Mouse (Mus musculus) neural tube, embryonic 15.5 days (tissue): ENCODE results near the gene Emp1. TPM values are rescaled to one million over a fixed set of nuclear protein-coding genes. Genes with fewer than 3 reads are reported as not detected.

Experiments
- ATAC-seq: fragments of 200-750 bp; cut with Nextera tagmentation; 2 replicates; pipeline ENCODE4 v1.8.0; 2017; ENCODE audit warnings: mild to moderate bottlenecking, moderate TSS enrichment, moderate library complexity; ENCODE audit not compliant: low FRiP score
- H3K27ac ChIP-seq: fragments of 300-500 bp; sonication (generic); replicated peaks from 2 replicates; pipeline ENCODE4 v1.5.1; 2015; ENCODE audit warnings: mild to moderate bottlenecking, inconsistent platforms
- H3K27me3 ChIP-seq: fragments of 300-500 bp; sonication (generic); replicated peaks from 2 replicates; pipeline ENCODE4 v1.6.1; 2015; ENCODE audit warnings: inconsistent platforms
- H3K36me3 ChIP-seq: fragments of 300-500 bp; sonication (generic); 2 replicates; pipeline ENCODE4 v1.6.1; 2015; ENCODE audit warnings: inconsistent platforms
- H3K4me1 ChIP-seq: fragments of 300-500 bp; sonication (generic); 2 replicates; pipeline ENCODE4 v1.6.1; 2015; ENCODE audit warnings: inconsistent platforms
- H3K4me2 ChIP-seq: fragments of 300-500 bp; sonication (generic); 2 replicates; pipeline ENCODE4 v1.6.1; 2015; ENCODE audit warnings: inconsistent platforms, mild to moderate bottlenecking, moderate library complexity
- H3K4me3 ChIP-seq: fragments of 300-500 bp; sonication (generic); replicated peaks from 2 replicates; pipeline ENCODE4 v1.5.1; 2015; ENCODE audit warnings: mild to moderate bottlenecking, inconsistent platforms
- H3K9ac ChIP-seq: fragments of 300-500 bp; sonication (generic); replicated peaks from 2 replicates; pipeline ENCODE4 v1.6.1; 2015; ENCODE audit warnings: mild to moderate bottlenecking, inconsistent platforms
- H3K9me3 ChIP-seq: fragments of 300-500 bp; sonication (generic); replicated peaks from 2 replicates; pipeline ENCODE4 v1.6.1; 2016; ENCODE audit warnings: inconsistent platforms
- WGBS: fragments of 180-500 bp; shearing (Covaris S2); methylation state at CpG from one replicate; pipeline ENCODE4 v1.1.7; 2015; ENCODE audit warnings: mixed read lengths; 5-methylcytosine and 5-hydroxymethylcytosine counted together
- polyA plus RNA-seq: library from polyadenylated mRNA; unstranded; fragments of >200 nt; fragmentation: Nextera tagmentation; extraction: Ambion mirVana; gene quantifications from 2 replicates; pipeline ENCODE4 v1.2.1, GENCODE M21; 2015

Emp1 gene
- polyA plus RNA-seq, 1 experiment from 2014 or later: 12.3 TPM

DNA sequence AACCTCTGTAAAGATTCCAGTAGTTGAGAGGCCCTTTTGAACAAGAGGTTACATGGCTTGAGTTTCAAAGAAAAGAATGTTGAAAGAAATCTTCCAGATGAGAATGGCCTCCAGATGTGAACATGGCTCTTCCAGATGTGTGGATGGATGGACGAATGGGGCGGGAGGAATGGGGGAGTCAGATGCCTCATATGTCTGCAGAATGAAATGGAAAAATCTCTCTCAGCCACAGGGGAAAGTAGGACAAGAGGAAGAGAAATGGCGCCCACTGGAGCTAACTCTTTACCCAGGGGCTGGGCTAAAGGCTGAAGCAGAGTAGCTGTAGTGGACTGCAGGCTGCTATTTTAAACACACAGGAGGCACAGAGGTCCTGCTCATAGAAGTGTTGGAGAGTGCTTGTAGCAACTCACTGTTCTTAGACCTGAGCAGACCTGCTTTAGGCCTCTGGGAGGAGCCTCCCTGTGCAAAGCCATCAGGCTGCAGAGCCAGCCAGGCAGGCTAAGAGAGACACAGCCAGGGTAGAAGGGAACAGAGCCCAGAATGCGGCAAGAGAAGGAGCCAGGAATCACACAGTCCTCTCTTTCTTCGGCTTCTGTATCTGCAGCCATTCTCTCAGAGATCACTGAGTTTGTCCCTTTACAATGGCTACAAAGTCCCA, 28.2 kb upstream of the Emp1 start:
- H3K4me2 ChIP-seq: no peak overlapping the region
- H3K9ac ChIP-seq: no peak overlapping the region
- no peaks in the 10 kb centered on the region for H3K9me3 ChIP-seq
- 55% methylated on average over 5 of the region's 5 CpGs for WGBS
- no peak; the same call in 1 of the 2 replicates for ATAC-seq
- H3K4me1 ChIP-seq: peaks cover 21% of the 10 kb centered on the region
- H3K36me3 ChIP-seq: no peaks in the 10 kb centered on the region
- H3K27ac ChIP-seq: peak overlapping the region; percentile 56
- no peaks in the 10 kb centered on the region for H3K27me3 ChIP-seq
- H3K4me3 ChIP-seq: no peak overlapping the region

DNA sequence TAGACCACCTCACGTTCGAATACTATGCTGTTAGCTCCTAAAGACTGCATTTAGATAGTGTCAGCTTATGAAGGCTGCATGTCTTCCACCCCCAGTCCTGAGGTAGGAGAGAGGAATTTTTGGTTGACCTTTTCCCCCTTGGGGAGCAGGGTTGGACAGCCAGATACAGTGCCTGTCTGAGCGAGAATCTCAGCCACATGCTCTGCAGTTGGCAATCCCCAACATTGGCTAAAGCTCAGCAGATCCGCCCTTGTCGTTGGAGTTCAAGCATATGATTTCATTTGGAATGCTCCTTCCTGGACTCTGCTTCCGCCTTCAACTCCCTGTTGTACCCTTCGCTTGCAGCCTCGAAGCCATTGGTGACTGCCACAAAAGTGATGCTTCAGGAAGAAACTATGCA, 26.0 kb upstream of the Emp1 start:
- Histone ChIP-seq H3K4me1 (peaks cover 24% of the 10 kb centered on the region), H3K4me3 (no peak overlapping the region), H3K9me3 (no peaks in the 10 kb centered on the region), H3K9ac (no peak overlapping the region), H3K4me2 (no peak overlapping the region), H3K27me3 (no peaks in the 10 kb centered on the region), H3K27ac (no peak overlapping the region), H3K36me3 (no peaks in the 10 kb centered on the region)
- no peak for ATAC-seq
- 92% methylated on average over 8 of the region's 8 CpGs for WGBS

DNA sequence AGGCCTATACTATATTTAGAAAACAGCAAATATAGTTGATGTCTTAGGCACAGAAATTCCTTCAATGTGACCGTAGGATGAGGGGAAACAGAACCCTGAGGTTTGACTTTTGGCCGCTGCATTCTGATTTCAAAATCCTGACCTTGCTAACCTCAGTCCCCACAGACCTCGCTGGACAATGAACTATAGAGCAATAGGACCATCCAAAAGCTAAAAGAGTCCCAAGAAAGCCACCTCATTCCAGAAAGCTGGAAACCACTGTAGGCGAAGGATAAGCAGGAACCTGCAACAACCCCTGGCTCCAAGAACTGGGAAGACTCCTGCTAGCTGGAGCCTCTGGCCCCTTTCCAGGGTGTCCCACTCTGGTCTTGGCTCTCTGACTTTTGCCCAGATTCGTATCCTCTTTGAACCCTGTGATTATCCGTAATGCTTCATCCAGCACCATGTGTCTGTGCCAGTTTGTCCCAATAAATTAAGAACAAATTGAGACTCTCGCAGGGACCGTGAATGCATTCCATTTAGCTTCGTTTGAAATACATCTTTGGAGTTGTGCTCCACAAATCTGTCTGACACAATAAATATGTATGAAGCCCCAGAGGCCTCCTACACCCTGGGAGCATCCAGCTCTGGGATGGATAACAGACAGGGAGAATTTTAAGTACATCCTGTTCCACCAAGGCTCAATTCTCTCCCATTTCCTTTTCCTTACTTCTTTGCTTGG, 21.8 kb upstream of the Emp1 start:
- Histone ChIP-seq H3K4me2 (no peak overlapping the region), H3K27me3 (no peaks in the 10 kb centered on the region), H3K36me3 (no peaks in the 10 kb centered on the region), H3K9me3 (no peaks in the 10 kb centered on the region), H3K4me3 (no peak overlapping the region), H3K9ac (no peak overlapping the region), H3K4me1 (0 out of 2 replicates have a peak, but pooled peaks cover 2% of the 10 kb centered on the region), H3K27ac (no peak overlapping the region)
- 52% methylated on average over 9 of the region's 9 CpGs for WGBS
- ATAC-seq: no peak

DNA sequence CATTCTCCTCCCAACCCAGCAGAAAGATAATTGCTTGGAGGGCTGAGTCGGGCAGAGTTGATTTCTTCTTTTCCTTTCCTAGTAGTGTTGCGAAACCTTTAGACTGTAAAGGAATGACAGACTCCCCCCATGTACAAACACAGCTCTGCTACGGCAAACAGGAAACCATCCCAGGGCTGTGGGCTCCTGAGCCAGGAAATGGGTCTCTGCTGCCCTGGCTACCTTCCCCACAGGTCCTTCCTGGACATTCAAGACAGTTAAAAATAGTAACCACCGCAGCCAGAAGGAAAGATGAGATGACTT, 21.3 kb upstream of the Emp1 start:
- H3K27ac ChIP-seq: no peak overlapping the region
- H3K4me2 ChIP-seq: no peak overlapping the region
- H3K4me3 ChIP-seq: no peak overlapping the region
- no peaks in the 10 kb centered on the region for H3K36me3 ChIP-seq
- no peaks in the 10 kb centered on the region for H3K9me3 ChIP-seq
- H3K4me1 ChIP-seq: 0 out of 2 replicates have a peak, but pooled peaks cover 2% of the 10 kb centered on the region
- no peak overlapping the region for H3K9ac ChIP-seq
- 73% methylated on average over 4 of the region's 4 CpGs for WGBS
- no peak for ATAC-seq
- H3K27me3 ChIP-seq: no peaks in the 10 kb centered on the region

DNA sequence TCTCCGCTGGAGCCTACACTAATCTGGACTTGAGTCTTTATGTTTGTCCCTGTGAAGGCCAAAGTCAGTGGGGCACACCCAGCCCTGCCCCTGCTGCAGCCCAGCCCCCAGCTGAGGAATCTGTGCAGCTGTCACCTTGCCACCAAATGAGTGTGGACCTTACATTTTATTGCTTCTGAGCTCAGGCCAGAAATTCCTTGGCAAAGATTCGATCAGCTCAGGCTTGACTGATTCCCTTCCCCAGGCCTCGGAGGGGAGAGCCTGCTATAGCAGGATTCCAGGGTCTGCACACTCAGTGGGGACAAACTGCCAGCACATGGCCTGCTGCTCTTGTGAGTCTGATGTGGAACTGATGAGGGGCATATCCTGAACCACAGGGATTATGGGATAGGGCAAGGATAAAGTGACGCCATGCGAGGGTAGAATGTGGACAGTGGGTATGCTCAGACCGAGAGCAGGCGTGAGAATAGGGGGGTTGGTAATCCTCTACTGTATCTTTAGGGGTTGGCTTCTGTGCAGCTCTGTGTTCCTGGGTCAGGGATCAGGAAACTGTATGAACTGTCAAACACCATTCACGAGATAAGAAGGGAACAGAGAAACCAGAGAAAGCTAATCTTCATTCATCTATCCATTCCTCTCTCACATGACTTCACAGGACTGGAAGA, 10.6 kb upstream of the Emp1 start:
- ATAC-seq: peak; percentile 61; the same call in 1 of the 2 replicates
- Histone ChIP-seq H3K9me3 (no peaks in the 10 kb centered on the region), H3K36me3 (no peaks in the 10 kb centered on the region), H3K4me3 (no peak overlapping the region), H3K4me1 (peaks cover 6% of the 10 kb centered on the region), H3K4me2 (no peak overlapping the region), H3K27ac (0 out of 2 replicates have a peak overlapping the region, but pooled peaks have one; percentile 9), H3K27me3 (no peaks in the 10 kb centered on the region), H3K9ac (no peak overlapping the region)
- 61% methylated on average over 8 of the region's 8 CpGs for WGBS

DNA sequence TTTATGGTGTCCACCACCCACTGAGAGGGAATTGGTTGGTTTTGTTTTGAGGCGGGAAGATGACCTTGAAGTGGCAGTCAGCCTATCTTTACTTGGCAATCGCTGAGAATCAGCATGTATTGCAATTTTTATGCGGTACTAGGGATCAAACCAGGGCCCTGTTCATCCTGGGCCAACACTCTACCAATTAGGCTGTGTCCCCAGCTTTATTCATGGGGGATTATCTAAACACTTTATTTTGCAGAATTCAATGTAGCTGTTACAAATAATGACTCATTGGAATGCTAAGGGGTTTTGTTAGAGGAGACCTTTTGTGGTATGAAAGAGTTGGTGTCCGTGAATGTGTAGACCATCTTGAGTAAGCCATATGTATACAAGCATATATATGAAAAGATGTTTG, 9.8 kb upstream of the Emp1 start:
- H3K36me3 ChIP-seq: no peaks in the 10 kb centered on the region
- ATAC-seq: no peak
- no peaks in the 10 kb centered on the region for H3K9me3 ChIP-seq
- no peak overlapping the region for H3K9ac ChIP-seq
- 63% methylated on average over 4 of the region's 4 CpGs for WGBS
- H3K4me1 ChIP-seq: peaks cover 6% of the 10 kb centered on the region
- no peak overlapping the region for H3K27ac ChIP-seq
- no peak overlapping the region for H3K4me3 ChIP-seq
- H3K4me2 ChIP-seq: no peak overlapping the region
- H3K27me3 ChIP-seq: no peaks in the 10 kb centered on the region

DNA sequence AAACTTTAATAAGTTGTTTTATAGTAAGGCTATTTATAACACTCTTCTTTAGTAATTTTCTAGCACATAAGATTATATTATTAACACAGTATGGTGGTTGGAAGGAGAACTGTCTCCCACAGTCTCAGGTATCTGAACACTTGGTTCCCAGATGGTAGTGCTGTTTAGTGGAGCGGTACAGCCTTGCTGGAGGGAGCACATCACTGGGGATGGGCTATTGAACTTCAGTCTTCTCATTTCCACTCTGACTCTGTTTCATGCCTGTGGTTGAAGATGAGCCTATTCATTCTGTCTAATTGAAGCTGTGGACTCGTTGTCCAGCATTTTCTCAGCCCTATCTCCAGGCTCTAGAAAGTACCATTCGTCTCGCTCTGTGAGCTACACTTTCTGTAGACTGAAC, 7.4 kb upstream of the Emp1 start:
- no peaks in the 10 kb centered on the region for H3K36me3 ChIP-seq
- H3K27me3 ChIP-seq: no peaks in the 10 kb centered on the region
- 84% methylated on average over 4 of the region's 4 CpGs for WGBS
- H3K4me1 ChIP-seq: peaks cover 6% of the 10 kb centered on the region
- H3K9ac ChIP-seq: no peak overlapping the region
- ATAC-seq: no peak
- H3K4me2 ChIP-seq: no peak overlapping the region
- no peak overlapping the region for H3K4me3 ChIP-seq
- no peaks in the 10 kb centered on the region for H3K9me3 ChIP-seq
- no peak overlapping the region for H3K27ac ChIP-seq

DNA sequence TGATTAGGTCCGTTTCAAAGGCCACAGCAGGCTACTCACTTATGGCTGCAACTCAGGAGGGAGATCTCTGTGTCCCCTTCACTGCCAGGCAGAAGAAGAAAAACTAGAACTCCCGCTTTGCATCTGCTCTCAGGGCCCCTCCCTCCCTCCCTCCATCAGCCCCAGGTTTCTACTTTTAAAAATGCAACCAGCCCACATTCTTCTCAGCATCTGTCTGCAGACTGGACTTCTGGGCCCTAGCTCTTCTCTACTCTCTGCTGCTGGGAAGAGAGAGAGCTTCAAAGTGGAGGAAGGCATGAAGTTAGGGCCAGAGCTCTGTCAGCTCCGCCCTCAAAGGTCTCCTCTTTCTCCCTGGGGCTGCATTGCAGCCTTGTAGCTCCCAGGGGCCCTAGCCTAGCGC, 2.0 kb upstream of the Emp1 start:
- no peak overlapping the region for H3K9ac ChIP-seq
- H3K4me1 ChIP-seq: peaks cover 18% of the 10 kb centered on the region
- WGBS: 49% methylated on average over 4 of the region's 4 CpGs
- H3K9me3 ChIP-seq: no peaks in the 10 kb centered on the region
- no peaks in the 10 kb centered on the region for H3K36me3 ChIP-seq
- no peak for ATAC-seq
- H3K27ac ChIP-seq: no peak overlapping the region
- H3K4me3 ChIP-seq: no peak overlapping the region
- H3K4me2 ChIP-seq: no peak overlapping the region
- H3K27me3 ChIP-seq: no peaks in the 10 kb centered on the region

DNA sequence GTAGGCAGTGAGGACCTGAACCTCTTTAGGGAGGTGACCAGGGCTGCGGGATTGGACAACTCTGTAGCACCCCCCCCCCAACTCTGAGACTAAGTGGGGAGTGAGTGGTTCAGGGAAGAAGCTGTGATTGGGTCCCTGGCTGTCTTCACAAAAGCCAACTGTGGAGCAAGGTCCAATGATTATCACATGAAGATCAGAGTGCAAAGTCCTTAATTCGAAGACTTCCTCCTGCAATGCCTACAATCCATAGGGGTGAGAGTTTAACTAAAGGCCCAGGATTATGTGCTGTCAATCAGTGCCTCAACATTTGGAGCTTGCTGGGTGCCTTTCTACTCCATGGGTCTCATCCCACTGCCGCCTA, 267 bp upstream of the Emp1 start:
- WGBS: 81% methylated on average over 3 of the region's 3 CpGs
- Histone ChIP-seq H3K27ac (peak overlapping the region; percentile 72; the same call in 1 of the 2 replicates), H3K4me1 (peaks cover 18% of the 10 kb centered on the region), H3K27me3 (no peaks in the 10 kb centered on the region), H3K4me3 (no peak overlapping the region), H3K36me3 (no peaks in the 10 kb centered on the region), H3K4me2 (no peak overlapping the region; the same call in 1 of the 2 replicates), H3K9me3 (no peaks in the 10 kb centered on the region), H3K9ac (no peak overlapping the region)
- ATAC-seq: no peak

DNA sequence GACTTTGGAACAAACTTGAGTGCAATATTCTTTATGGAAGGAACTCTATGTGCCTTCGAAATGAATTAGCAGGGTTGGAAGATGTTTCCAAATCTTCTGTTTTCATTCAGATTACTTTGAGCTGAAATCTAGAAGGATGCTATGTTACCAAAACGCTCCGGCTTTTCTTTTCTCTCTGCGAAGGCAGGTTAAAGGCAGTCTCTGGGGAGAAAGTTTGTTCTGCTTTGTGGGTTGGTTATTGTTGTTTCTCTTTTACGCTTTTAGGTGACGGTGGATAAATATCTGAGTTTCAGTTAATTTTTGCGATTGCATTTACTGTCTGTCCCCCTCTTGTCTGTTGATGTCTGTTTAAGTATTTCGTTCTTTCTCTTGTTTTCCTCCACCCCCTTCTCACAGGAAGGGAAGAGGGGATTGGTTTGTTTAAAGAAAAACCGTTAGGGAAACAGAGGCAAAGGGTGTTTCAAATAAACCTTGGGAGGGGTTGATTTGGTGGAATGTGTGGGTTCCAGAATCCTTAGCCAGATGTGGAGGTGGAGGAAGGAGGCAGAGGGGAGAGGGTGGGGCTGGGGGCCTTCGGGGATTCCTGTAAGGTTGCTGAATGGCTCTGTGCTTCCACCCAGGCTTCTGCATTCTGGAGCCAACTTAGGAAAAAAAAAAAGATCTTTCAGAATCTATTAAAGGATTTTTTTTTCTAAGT, 1.1 kb downstream of the Emp1 start:
- whole genome bisulfite sequencing: 65% methylated on average over 10 of the region's 10 CpGs
- Histone ChIP-seq H3K9me3 (no peaks in the 10 kb centered on the region), H3K27ac (peak overlapping the region; percentile 72), H3K4me2 (peak overlapping the region; percentile 35), H3K9ac (0 out of 2 replicates have a peak overlapping the region, but pooled peaks have one; percentile 14), H3K36me3 (no peaks in the 10 kb centered on the region), H3K4me3 (peak overlapping the region; percentile 26), H3K27me3 (no peaks in the 10 kb centered on the region), H3K4me1 (peaks cover 18% of the 10 kb centered on the region)
- ATAC-seq: no peak

DNA sequence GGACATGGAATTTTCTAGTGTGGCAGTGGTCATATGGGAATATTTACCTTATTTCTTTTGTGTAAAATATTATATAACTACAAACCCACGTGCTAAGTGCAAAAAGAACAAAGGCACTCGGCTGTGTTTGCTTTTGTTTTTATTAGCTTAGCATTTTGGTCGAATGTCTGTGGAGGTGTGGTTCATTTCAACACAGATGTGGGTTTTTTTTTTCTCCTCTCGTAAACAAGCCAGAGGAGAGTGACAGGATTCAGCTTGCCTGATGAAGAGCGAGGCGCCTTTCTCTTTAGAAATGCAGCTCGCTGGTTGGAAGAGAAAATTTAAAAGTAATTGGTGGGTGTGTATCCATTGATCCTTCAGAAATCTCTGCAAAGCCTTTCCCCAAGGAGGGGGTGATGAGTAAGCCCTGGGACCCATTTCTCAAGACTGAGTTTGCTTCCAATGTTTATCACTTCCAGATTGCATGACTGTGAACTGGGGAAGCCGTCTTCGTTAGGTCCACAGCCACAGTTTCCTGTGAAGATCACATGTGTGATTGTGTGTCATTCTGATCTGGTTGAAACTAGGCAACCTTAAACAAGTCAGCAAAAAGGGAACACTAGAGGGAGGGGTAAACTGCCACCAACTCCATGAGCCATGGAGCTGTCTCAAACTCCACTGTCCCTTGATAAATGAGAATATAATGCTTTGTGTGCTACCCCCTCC, 1.8 kb downstream of the Emp1 start:
- Histone ChIP-seq H3K9ac (no peak overlapping the region), H3K4me3 (peak overlapping the region; percentile 26), H3K27me3 (no peaks in the 10 kb centered on the region), H3K4me1 (peaks cover 18% of the 10 kb centered on the region), H3K36me3 (no peaks in the 10 kb centered on the region), H3K4me2 (peak overlapping the region; percentile 35), H3K9me3 (no peaks in the 10 kb centered on the region), H3K27ac (peak overlapping the region; percentile 45)
- ATAC-seq: no peak
- 38% methylated on average over 9 of the region's 9 CpGs for WGBS
